Mouse (Mus musculus) heart, postnatal 0 days (tissue): ENCODE measurements around the gene Il21. TPM values are rescaled to one million over a fixed set of nuclear protein-coding genes. Genes with fewer than 3 reads are reported as not detected.

Experiments
- ATAC-seq: fragments of 200-750 bp; cut with Nextera tagmentation; 2 replicates; pipeline ENCODE4 v1.8.0; 2017; ENCODE audit warnings: low read depth, moderate number of reproducible peaks, moderate library complexity; ENCODE audit not compliant: insufficient read depth
- DNase-seq: peaks from one replicate; pipeline ENCODE4 v3.0.0-alpha.2; 2016; ENCODE audit warnings: low spot score
- H3K27ac ChIP-seq: fragments of 300-500 bp; sonication (generic); 2 replicates; pipeline ENCODE4 v1.5.1; 2014; ENCODE audit warnings: low read depth, mild to moderate bottlenecking
- H3K27me3 ChIP-seq: fragments of 300-500 bp; sonication (generic); 2 replicates; pipeline ENCODE4 v1.6.1; 2014; ENCODE audit warnings: low read length, mixed read lengths; ENCODE audit not compliant: control insufficient read depth, insufficient read depth
- H3K36me3 ChIP-seq: fragments of 300-500 bp; sonication (generic); replicated peaks from 2 replicates; pipeline ENCODE4 v1.6.1; 2014; ENCODE audit warnings: low read length, mixed read lengths; ENCODE audit not compliant: control insufficient read depth, insufficient read depth
- H3K4me1 ChIP-seq: fragments of 300-500 bp; sonication (generic); 2 replicates; pipeline ENCODE4 v1.6.1; 2014; ENCODE audit warnings: antibody characterized with exemption; ENCODE audit not compliant: control insufficient read depth, insufficient read depth
- H3K4me2 ChIP-seq: fragments of 300-500 bp; sonication (generic); 2 replicates; pipeline ENCODE4 v1.6.1; 2014; ENCODE audit warnings: low read depth, mild to moderate bottlenecking, low read length, moderate library complexity
- H3K4me3 ChIP-seq: fragments of 300-500 bp; sonication (generic); 2 replicates; pipeline ENCODE4 v1.5.1; 2014; ENCODE audit warnings: low read depth, low read length
- H3K9ac ChIP-seq: fragments of 300-500 bp; sonication (generic); replicated peaks from 2 replicates; pipeline ENCODE4 v1.6.1; 2014; ENCODE audit warnings: low read depth, low read length, mixed read lengths
- H3K9me3 ChIP-seq: fragments of 300-500 bp; sonication (generic); replicated peaks from 2 replicates; pipeline ENCODE4 v1.6.1; 2016; ENCODE audit warnings: low read length; ENCODE audit not compliant: control insufficient read depth
- CTCF ChIP-seq: IDR thresholded peaks from 2 replicates; pipeline ENCODE4 v1.5.1; 2016; ENCODE audit warnings: antibody characterized with exemption, control low read depth, low read depth
- EP300 ChIP-seq: IDR thresholded peaks from 2 replicates; pipeline ENCODE4 v1.6.1; 2016; ENCODE audit warnings: antibody characterized with exemption, low read depth
- WGBS: fragments of 180-500 bp; shearing (Covaris S2); extraction: QIAGEN DNeasy Blood & Tissue Kit; methylation state at CpG from one replicate; pipeline ENCODE4 v1.1.7; 2014; 5-methylcytosine and 5-hydroxymethylcytosine counted together
- polyA plus RNA-seq: library from polyadenylated mRNA; unstranded; fragments of >200 nt; fragmentation: Nextera tagmentation; extraction: Ambion mirVana; gene quantifications from 2 replicates; pipeline ENCODE4 v1.2.1, GENCODE M21; 2015
- total RNA-seq: library from RNA; depleted of rRNA; stranded (reverse); fragments of >200 nt; gene quantifications from 2 replicates; pipeline ENCODE4 v1.2.3, GENCODE M21; 2014; ENCODE audit warnings: low replicate concordance

Gene Il21
- total and polyA plus RNA-seq, 2 experiments from 2014 or later, result not detected

- H3K4me3 ChIP-seq, result no peak overlapping the region
- TF ChIP-seq CTCF, result no peak
- TF ChIP-seq EP300, result no peak
- ATAC-seq (no peak), DNase-seq (no peak)
- H3K27ac ChIP-seq, result no peak overlapping the region
- no peaks in the 10 kb centered on the region for H3K36me3 ChIP-seq
- H3K9me3 ChIP-seq, result no peaks in the 10 kb centered on the region
- H3K9ac ChIP-seq, result no peak overlapping the region
- H3K27me3 ChIP-seq, result no peaks in the 10 kb centered on the region
- 83% methylated on average over 4 of the region's 4 CpGs for whole genome bisulfite sequencing
- no peaks in the 10 kb centered on the region for H3K4me1 ChIP-seq
- H3K4me2 ChIP-seq, result no peak overlapping the region
Measured at GRCm38 (mm10) chr3:37269926-37270325, 37.5 kb upstream of the Il21 start.

- no peak overlapping the region for H3K27ac ChIP-seq
- H3K36me3 ChIP-seq, result no peaks in the 10 kb centered on the region
- ATAC-seq (no peak), DNase-seq (no peak)
- H3K4me1 ChIP-seq, result no peaks in the 10 kb centered on the region
- no peak overlapping the region for H3K9ac ChIP-seq
- WGBS, result 83% methylated on average over 11 of the region's 11 CpGs
- H3K4me2 ChIP-seq, result no peak overlapping the region
- no peaks in the 10 kb centered on the region for H3K9me3 ChIP-seq
- no peak for TF ChIP-seq CTCF
- no peak for TF ChIP-seq EP300
- no peak overlapping the region for H3K4me3 ChIP-seq
- H3K27me3 ChIP-seq, result no peaks in the 10 kb centered on the region
Measured at GRCm38 (mm10) chr3:37268338-37268737, 35.9 kb upstream of the Il21 start.

- 45% methylated on average over 10 of the region's 10 CpGs for WGBS
Measured at GRCm38 (mm10) chr3:37259331-37259999, 27.0 kb upstream of the Il21 start.

GRCm38 (mm10) chr3:37257776-37258175 lies 25.3 kb upstream of the Il21 start:
- Histone ChIP-seq H3K9me3 (no peaks in the 10 kb centered on the region), H3K4me3 (no peak overlapping the region), H3K4me1 (no peaks in the 10 kb centered on the region), H3K9ac (no peak overlapping the region), H3K36me3 (no peaks in the 10 kb centered on the region), H3K4me2 (no peak overlapping the region), H3K27ac (no peak overlapping the region), H3K27me3 (no peaks in the 10 kb centered on the region)
- ATAC-seq (no peak), DNase-seq (no peak)
- no peak for TF ChIP-seq EP300
- no peak for TF ChIP-seq CTCF
- 78% methylated on average over 15 of the region's 15 CpGs for WGBS

More at GRCm38 (mm10) chr3:37259331-37259999, 27.0 kb upstream of the Il21 start:
- Histone ChIP-seq H3K36me3 (no peaks in the 10 kb centered on the region), H3K4me3 (no peak overlapping the region), H3K9ac (no peak overlapping the region), H3K27ac (no peak overlapping the region), H3K27me3 (no peaks in the 10 kb centered on the region), H3K4me1 (no peaks in the 10 kb centered on the region), H3K9me3 (no peaks in the 10 kb centered on the region), H3K4me2 (no peak overlapping the region)
- TF ChIP-seq CTCF (no peak), EP300 (no peak)
- DNase-seq (no peak), ATAC-seq (no peak)

- WGBS, result 82% methylated on average over 3 of the region's 3 CpGs
- H3K27ac ChIP-seq, result no peak overlapping the region
- no peak overlapping the region for H3K4me2 ChIP-seq
- no peaks in the 10 kb centered on the region for H3K9me3 ChIP-seq
- DNase-seq (no peak), ATAC-seq (no peak)
- no peaks in the 10 kb centered on the region for H3K36me3 ChIP-seq
- H3K4me1 ChIP-seq, result no peaks in the 10 kb centered on the region
- H3K4me3 ChIP-seq, result no peak overlapping the region
- no peak for TF ChIP-seq CTCF
- no peak for TF ChIP-seq EP300
- H3K9ac ChIP-seq, result no peak overlapping the region
- no peaks in the 10 kb centered on the region for H3K27me3 ChIP-seq
Measured at GRCm38 (mm10) chr3:37250967-37251366, 18.5 kb upstream of the Il21 start.

- no peak overlapping the region for H3K4me2 ChIP-seq
- no peaks in the 10 kb centered on the region for H3K36me3 ChIP-seq
- 63% methylated on average over 4 of the region's 4 CpGs for WGBS
- no peaks in the 10 kb centered on the region for H3K9me3 ChIP-seq
- no peak for ATAC-seq
- no peak for DNase-seq
- no peaks in the 10 kb centered on the region for H3K4me1 ChIP-seq
- H3K27me3 ChIP-seq, result no peaks in the 10 kb centered on the region
- no peak overlapping the region for H3K27ac ChIP-seq
- no peak overlapping the region for H3K4me3 ChIP-seq
- TF ChIP-seq EP300 (no peak), CTCF (no peak)
- H3K9ac ChIP-seq, result no peak overlapping the region
Measured at GRCm38 (mm10) chr3:37235025-37235424, 2.6 kb upstream of the Il21 start.
